Mouse (Mus musculus) bone marrow, adult 2 months (tissue): ENCODE results near the gene Bpifc.

Experiments used
- CTCF ChIP-seq: fragments of 200-500 bp; IDR thresholded peaks from 2 replicates; pipeline ENCODE4 v1.5.1; 2011; ENCODE audit warnings: low read length, control low read depth; ENCODE audit not compliant: control insufficient read depth, insufficient read depth
- POLR2A ChIP-seq: fragments of 200-500 bp; IDR thresholded peaks from 2 replicates; pipeline ENCODE4 v1.6.1; 2011; ENCODE audit warnings: low read depth, mild to moderate bottlenecking, control low read depth, low read length, borderline replicate concordance; ENCODE audit not compliant: control insufficient read depth

GRCm38 (mm10) chr10:85994543-85995104, 17.1 kb downstream of the Bpifc start:
- no peak for TF ChIP-seq CTCF
- no peak for TF ChIP-seq POLR2A
